Mouse (Mus musculus) subcutaneous adipose tissue, adult 2 months (tissue): Measurements from ENCODE around the gene Pld2. TPM values are rescaled to one million over a fixed set of nuclear protein-coding genes. Genes with fewer than 3 reads are reported as not detected.

Experiments
- polyA plus RNA-seq: library from polyadenylated mRNA; depleted of rRNA; stranded (reverse); fragments of >200 nt; gene quantifications from 2 replicates; pipeline ENCODE4 v1.2.3, GENCODE M21; 2012; ENCODE audit warnings: low replicate concordance; rRNA removed

The Pld2 gene
- polyA plus RNA-seq: 41.2 and 46.2 TPM in 2 replicates

GRCm38 (mm10) chr11:70539877-70540587 lies at the start of gene Pld2:
Gene Pld2 (plus strand): TSS chr11:70540064.

GRCm38 (mm10) chr11:70504970-70505369 lies 34.9 kb upstream of the Pld2 start, which contains the start of gene Tm4sf5:
Gene Tm4sf5 (plus strand): TSS chr11:70505244.

GRCm38 (mm10) chr11:70514288-70514687 lies 25.6 kb upstream of the Pld2 start, which contains the start of gene Vmo1:
Gene Vmo1 (minus strand): TSS chr11:70514616.

GRCm38 (mm10) chr11:70518923-70519322 lies 20.9 kb upstream of the Pld2 start, which contains the start of gene Gltpd2:
Gene Gltpd2 (plus strand): TSS chr11:70519196.

GRCm38 (mm10) chr11:70525184-70525678 lies 14.6 kb upstream of the Pld2 start, which contains the start of gene Psmb6:
Gene Psmb6 (plus strand): TSS chr11:70525367.

GRCm38 (mm10) chr11:70532839-70533238 lies 7.0 kb upstream of the Pld2 start, which contains the start of gene Gm40193:
Gene Gm40193 (minus strand): TSS chr11:70532939.

GRCm38 (mm10) chr11:70562287-70562994 lies 22.6 kb downstream of the Pld2 start, which contains the start of gene Mink1:
Gene Mink1 (plus strand): TSS chr11:70562881.

Other genes with a start within 250 kb of the Pld2 start
- gene Alox12e, start 217.4 kb upstream of the Pld2 start, polyA plus RNA-seq: 0.19 and 16.2 TPM in 2 replicates
- gene Alox15, start 188.0 kb upstream of the Pld2 start, polyA plus RNA-seq: 2.7 and 62.7 TPM in 2 replicates
- gene Pelp1, start 130.0 kb upstream of the Pld2 start, polyA plus RNA-seq: 20.8 and 30.6 TPM in 2 replicates
- gene Arrb2, start 107.4 kb upstream of the Pld2 start, polyA plus RNA-seq: 59.2 and 84.6 TPM in 2 replicates
- gene Med11, start 88.1 kb upstream of the Pld2 start, polyA plus RNA-seq: 25.2 and 25.9 TPM in 2 replicates
- gene Zmynd15, start 80.6 kb upstream of the Pld2 start, polyA plus RNA-seq: 6.1 and 13.8 TPM in 2 replicates
- gene Cxcl16, start 80.1 kb upstream of the Pld2 start, polyA plus RNA-seq: 22.2 and 63.5 TPM in 2 replicates
- 0.99 and 1.3 TPM in 2 replicates for gene Tm4sf5, start 34.8 kb upstream of the Pld2 start, polyA plus RNA-seq
- gene Vmo1, start 25.4 kb upstream of the Pld2 start, polyA plus RNA-seq: 0.34 and 0.57 TPM in 2 replicates
- gene Gltpd2, start 20.9 kb upstream of the Pld2 start, polyA plus RNA-seq: 0.51 TPM in 1 of 2 replicates, not detected in the other
- 334 and 427 TPM in 2 replicates for gene Psmb6, start 14.7 kb upstream of the Pld2 start, polyA plus RNA-seq
- gene Gm40193, start 7.1 kb upstream of the Pld2 start, polyA plus RNA-seq: not detected in 2 replicates
- 57.5 and 70.6 TPM in 2 replicates for gene Mink1, start 22.8 kb downstream of the Pld2 start, polyA plus RNA-seq
- not detected in 2 replicates for gene 4930544D05Rik, start 75.8 kb downstream of the Pld2 start, polyA plus RNA-seq
- 0.18 and 0.30 TPM in 2 replicates for gene Chrne, start 79.2 kb downstream of the Pld2 start, polyA plus RNA-seq
- not detected in 2 replicates for gene Gp1ba, start 99.1 kb downstream of the Pld2 start, polyA plus RNA-seq
- 99.1 and 107 TPM in 2 replicates for gene Rnf167, start 107.2 kb downstream of the Pld2 start, polyA plus RNA-seq
- 138 and 142 TPM in 2 replicates for gene Slc25a11, start 107.4 kb downstream of the Pld2 start, polyA plus RNA-seq
- 915 and 1,415 TPM in 2 replicates for gene Pfn1, start 114.6 kb downstream of the Pld2 start, polyA plus RNA-seq
- 12.2 and 21.2 TPM in 2 replicates for gene Eno3, start 117.1 kb downstream of the Pld2 start, polyA plus RNA-seq
- 44.8 and 49.6 TPM in 2 replicates for gene Spag7, start 129.4 kb downstream of the Pld2 start, polyA plus RNA-seq
- gene Camta2, start 148.0 kb downstream of the Pld2 start, polyA plus RNA-seq: 32.0 and 38.5 TPM in 2 replicates
- gene Inca1, start 160.1 kb downstream of the Pld2 start, polyA plus RNA-seq: 10.2 and 25.4 TPM in 2 replicates
- 94.0 and 111 TPM in 2 replicates for gene Kif1c, start 160.5 kb downstream of the Pld2 start, polyA plus RNA-seq
- 2.4 and 3.5 TPM in 2 replicates for gene Zfp3, start 224.1 kb downstream of the Pld2 start, polyA plus RNA-seq